Mouse (Mus musculus) midbrain, postnatal 0 days (tissue): Measurements from ENCODE around the gene Cfap99. TPM values are rescaled to one million over a fixed set of nuclear protein-coding genes. Genes with fewer than 3 reads are reported as not detected.
A peak's percentile ranks its signal among the peaks of the same experiment; 100 is the strongest.

Experiments used
- ATAC-seq: fragments of 200-750 bp; cut with Nextera tagmentation; 2 replicates; pipeline ENCODE4 v1.8.0; 2017; ENCODE audit warnings: moderate number of reproducible peaks, mild to moderate bottlenecking, moderate TSS enrichment, moderate library complexity; ENCODE audit not compliant: low FRiP score
- DNase-seq: peaks from one replicate; pipeline ENCODE4 v3.0.0-alpha.2; 2015; ENCODE audit warnings: low spot score
- H3K27ac ChIP-seq: fragments of 300-500 bp; sonication (generic); 2 replicates; pipeline ENCODE4 v1.5.1; 2014; ENCODE audit warnings: low read depth, mild to moderate bottlenecking, low read length, mixed read lengths
- H3K27me3 ChIP-seq: fragments of 300-500 bp; sonication (generic); 2 replicates; pipeline ENCODE4 v1.6.1; 2014; ENCODE audit warnings: low read length, control low read depth, mixed read lengths; ENCODE audit not compliant: insufficient read depth
- H3K36me3 ChIP-seq: fragments of 300-500 bp; sonication (generic); 2 replicates; pipeline ENCODE4 v1.6.1; 2014; ENCODE audit warnings: low read length, control low read depth, mixed read lengths; ENCODE audit not compliant: insufficient read depth
- H3K4me1 ChIP-seq: fragments of 300-500 bp; sonication (generic); 2 replicates; pipeline ENCODE4 v1.6.1; 2014; ENCODE audit warnings: mild to moderate bottlenecking, control low read depth, antibody characterized with exemption, low read length, mixed read lengths; ENCODE audit not compliant: insufficient read depth
- H3K4me2 ChIP-seq: fragments of 300-500 bp; sonication (generic); 2 replicates; pipeline ENCODE4 v1.6.1; 2014; ENCODE audit warnings: low read depth, mild to moderate bottlenecking, low read length, mixed read lengths; ENCODE audit not compliant: poor library complexity, severe bottlenecking
- H3K4me3 ChIP-seq: fragments of 300-500 bp; sonication (generic); 2 replicates; pipeline ENCODE4 v1.5.1; 2014; ENCODE audit warnings: low read depth, mild to moderate bottlenecking, low read length, moderate library complexity
- H3K9ac ChIP-seq: fragments of 300-500 bp; sonication (generic); replicated peaks from 2 replicates; pipeline ENCODE4 v1.6.1; 2014; ENCODE audit warnings: mild to moderate bottlenecking, low read length, moderate library complexity, mixed read lengths; ENCODE audit not compliant: poor library complexity, severe bottlenecking
- H3K9me3 ChIP-seq: fragments of 300-500 bp; sonication (generic); 2 replicates; pipeline ENCODE4 v1.6.1; 2016; ENCODE audit warnings: low read length, control low read depth
- CTCF ChIP-seq: IDR thresholded peaks from 2 replicates; pipeline ENCODE4 v1.5.1; 2016; ENCODE audit warnings: antibody characterized with exemption, mild to moderate bottlenecking
- WGBS: fragments of 180-500 bp; shearing (Covaris S2); extraction: QIAGEN DNeasy Blood & Tissue Kit; methylation state at CpG from one replicate; pipeline ENCODE4 v1.1.7; 2014; 5-methylcytosine and 5-hydroxymethylcytosine counted together
- polyA plus RNA-seq: library from polyadenylated mRNA; unstranded; fragments of >200 nt; fragmentation: Nextera tagmentation; extraction: Ambion mirVana; gene quantifications from 2 replicates; pipeline ENCODE4 v1.2.1, GENCODE M21; 2015
- total RNA-seq: library from RNA; depleted of rRNA; stranded (reverse); fragments of >200 nt; gene quantifications from 2 replicates; pipeline ENCODE4 v1.2.3, GENCODE M21; 2014; rRNA removed

Cfap99 gene
- total and polyA plus RNA-seq, 2 experiments from 2014 or later: 0.37 to 2.1 TPM

DNA sequence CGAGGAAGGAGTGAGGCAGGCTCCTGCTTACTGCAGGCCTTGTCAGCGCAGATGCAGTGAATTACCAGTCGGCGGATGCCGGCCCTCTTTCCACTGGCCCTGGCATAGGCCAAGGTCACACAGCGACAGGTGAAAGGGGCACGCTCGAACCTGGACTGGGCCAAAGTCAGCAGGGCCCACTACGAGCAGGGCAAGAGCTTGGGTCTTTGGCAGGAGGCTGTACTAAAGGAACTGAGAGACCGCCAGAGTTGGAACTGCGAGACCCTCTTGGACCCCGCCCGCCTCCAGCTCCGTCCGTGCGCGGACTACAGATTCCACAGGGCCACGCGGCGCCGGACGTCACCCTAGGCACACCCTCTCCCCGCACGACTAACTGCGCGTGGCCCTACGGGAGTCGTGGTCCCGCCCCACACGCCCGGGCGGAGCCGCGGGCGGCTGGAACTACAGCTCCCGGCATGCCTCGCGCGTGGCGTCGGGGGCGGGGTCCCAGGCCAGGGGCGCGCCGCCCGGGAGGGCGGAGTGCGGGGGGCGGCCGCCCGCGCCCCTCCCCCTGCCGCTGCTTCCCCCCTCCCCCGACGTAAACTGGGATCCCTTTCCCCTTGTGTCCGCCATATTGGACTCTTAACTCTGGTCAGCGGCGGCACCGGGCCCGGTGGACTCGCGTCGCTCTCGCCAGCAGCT is 81.1 kb downstream of the Cfap99 start, which contains the start of gene Fam193a:
Gene Fam193a (plus strand): TSS at position 593 of the 681 bp plus-strand sequence.
- no peaks in the 10 kb centered on the region for H3K9me3 ChIP-seq
- H3K4me2 ChIP-seq: peak within 1 kb of the TSS; percentile 64
- H3K9ac ChIP-seq: peak within 1 kb of the TSS; percentile 98
- no peaks in the 10 kb centered on the region for H3K27me3 ChIP-seq
- WGBS: under 1% methylated on average over 32 of the region's 64 CpGs
- peak within 1 kb of the TSS; percentile 98 for H3K27ac ChIP-seq
- DNase-seq (peak; percentile 98), ATAC-seq (peak; percentile 100)
- H3K36me3 ChIP-seq: no peaks in the 10 kb centered on the region
- TF ChIP-seq CTCF: no peak
- peaks cover 13% of the 10 kb centered on the region; the same call in 1 of the 2 replicates for H3K4me1 ChIP-seq
- peak within 1 kb of the TSS; percentile 94 for H3K4me3 ChIP-seq

DNA sequence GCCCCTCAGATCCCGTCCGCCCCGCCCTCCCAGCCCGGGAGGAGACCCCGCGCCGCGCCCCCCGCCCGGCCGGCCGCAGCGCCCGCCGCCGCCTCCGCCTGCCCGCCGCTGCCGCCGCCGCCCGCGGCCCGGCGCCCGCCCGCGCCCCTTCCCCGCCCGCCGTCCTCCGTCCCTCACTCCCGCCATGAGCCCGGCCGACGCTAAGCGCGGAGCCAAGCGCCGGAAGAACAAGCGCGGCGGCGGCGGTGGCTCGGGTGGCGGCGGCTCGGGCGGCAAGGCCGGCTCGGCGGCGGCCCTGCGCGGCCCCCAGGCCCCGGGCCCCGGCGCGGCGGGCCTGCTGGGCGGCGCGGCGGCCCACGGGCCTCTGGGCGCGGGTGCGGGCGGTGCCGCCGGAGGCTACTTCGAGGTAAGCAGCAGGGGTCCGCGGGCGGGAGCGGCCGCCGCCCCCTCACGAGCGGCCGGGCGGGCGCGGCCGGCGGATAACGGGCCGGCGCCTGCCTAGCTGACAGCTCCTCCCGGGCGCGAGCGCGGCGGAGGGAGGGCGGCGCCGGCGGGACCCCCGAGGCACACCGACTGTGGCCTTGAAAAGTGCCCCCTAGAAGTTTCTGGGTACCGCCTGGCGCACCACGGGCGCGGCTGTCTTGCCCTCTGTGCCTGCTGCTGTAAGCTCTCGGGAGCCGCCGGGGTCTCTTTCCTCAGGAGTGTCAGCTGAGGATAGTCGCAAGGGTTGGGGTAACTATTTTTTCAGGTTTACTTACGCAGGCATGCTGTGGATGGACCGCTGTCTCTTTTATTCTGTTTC is 81.8 kb downstream of the Cfap99 start:
- H3K27ac ChIP-seq: peak overlapping the region; percentile 98
- ATAC-seq (peak; percentile 6), DNase-seq (peak; percentile 21)
- H3K9ac ChIP-seq: peak overlapping the region; percentile 98
- no peaks in the 10 kb centered on the region for H3K9me3 ChIP-seq
- no peaks in the 10 kb centered on the region for H3K27me3 ChIP-seq
- no peaks in the 10 kb centered on the region for H3K36me3 ChIP-seq
- H3K4me2 ChIP-seq: peak overlapping the region; percentile 61
- H3K4me3 ChIP-seq: peak overlapping the region; percentile 94
- peaks cover 13% of the 10 kb centered on the region; the same call in 1 of the 2 replicates for H3K4me1 ChIP-seq
- under 1% methylated on average over 45 of the region's 114 CpGs for WGBS
- no peak for TF ChIP-seq CTCF

DNA sequence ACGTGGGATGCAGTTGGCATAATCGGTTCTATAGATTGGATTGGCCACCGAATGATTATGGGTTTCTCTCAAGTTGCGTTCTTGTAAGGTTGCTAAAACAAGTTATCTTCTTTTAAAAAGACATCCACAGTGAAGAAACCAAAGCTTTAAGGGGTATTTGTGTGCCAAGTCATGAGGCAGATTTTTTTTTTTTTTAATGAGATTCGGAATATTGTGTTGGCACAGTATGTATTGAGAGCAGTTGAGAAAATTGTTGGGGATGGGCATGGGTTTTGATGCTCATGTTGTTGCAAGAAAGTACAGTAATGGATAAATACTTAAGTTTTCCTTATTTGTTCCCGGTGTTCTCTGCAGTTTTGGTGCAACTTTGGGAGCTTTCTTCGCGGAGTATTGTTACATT is 82.4 kb downstream of the Cfap99 start:
- WGBS: 26% methylated on average over 8 of the region's 8 CpGs
- ATAC-seq: no peak
- Histone ChIP-seq H3K4me1 (peaks cover 13% of the 10 kb centered on the region; the same call in 1 of the 2 replicates), H3K4me3 (peak overlapping the region; percentile 94), H3K9ac (peak overlapping the region; percentile 98), H3K9me3 (no peaks in the 10 kb centered on the region), H3K36me3 (no peaks in the 10 kb centered on the region), H3K27me3 (no peaks in the 10 kb centered on the region), H3K27ac (peak overlapping the region; percentile 98), H3K4me2 (peak overlapping the region; percentile 61)
- DNase-seq: no peak
- TF ChIP-seq CTCF: no peak

DNA sequence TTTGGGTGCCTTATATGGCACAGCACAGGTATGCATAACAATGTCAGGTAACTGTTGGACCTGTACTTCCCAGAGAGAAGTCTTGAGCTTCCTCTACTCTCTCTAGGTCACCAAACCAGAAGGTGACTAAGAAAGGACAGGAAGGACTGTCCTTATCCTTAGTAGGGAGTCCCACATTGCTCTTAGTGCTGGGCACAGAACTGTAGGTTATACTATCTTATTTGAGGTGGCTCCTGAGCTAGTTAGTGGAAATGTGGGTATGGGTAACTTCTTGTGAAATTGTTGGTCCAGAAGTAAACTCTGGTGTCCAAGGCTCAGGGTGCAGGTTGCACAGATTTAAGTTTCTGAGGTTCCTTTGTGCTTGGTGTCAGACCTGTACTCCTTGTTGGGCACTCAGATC is 83.7 kb downstream of the Cfap99 start:
- no peak overlapping the region for H3K27ac ChIP-seq
- H3K9ac ChIP-seq: no peak overlapping the region
- ATAC-seq: no peak
- no peak for TF ChIP-seq CTCF
- H3K4me3 ChIP-seq: no peak overlapping the region
- H3K36me3 ChIP-seq: no peaks in the 10 kb centered on the region
- H3K4me2 ChIP-seq: no peak overlapping the region
- H3K4me1 ChIP-seq: peaks cover 13% of the 10 kb centered on the region; the same call in 1 of the 2 replicates
- H3K9me3 ChIP-seq: no peaks in the 10 kb centered on the region
- DNase-seq: no peak
- no peaks in the 10 kb centered on the region for H3K27me3 ChIP-seq

DNA sequence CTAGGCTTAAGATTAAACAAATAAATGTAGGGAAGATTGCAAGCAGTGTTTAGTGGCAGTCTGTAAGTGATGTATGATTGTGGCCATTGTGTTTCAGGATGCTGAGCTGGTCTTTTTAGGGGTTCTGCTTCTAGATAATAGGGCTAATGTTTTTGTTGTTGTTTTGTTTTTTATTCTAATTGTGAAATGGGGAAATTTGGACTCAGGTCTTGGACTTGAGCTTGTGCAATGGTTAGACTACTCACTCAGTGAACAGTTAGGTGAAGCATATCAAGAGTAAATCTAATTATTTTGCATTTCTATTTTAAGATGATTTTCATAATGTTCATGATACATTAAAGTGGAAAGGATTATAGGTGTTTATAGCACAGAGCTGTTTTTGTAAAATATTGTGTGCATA is 84.1 kb downstream of the Cfap99 start:
- H3K4me1 ChIP-seq: peaks cover 13% of the 10 kb centered on the region; the same call in 1 of the 2 replicates
- H3K9ac ChIP-seq: no peak overlapping the region
- H3K4me2 ChIP-seq: no peak overlapping the region
- H3K4me3 ChIP-seq: no peak overlapping the region
- H3K27ac ChIP-seq: no peak overlapping the region
- no peaks in the 10 kb centered on the region for H3K27me3 ChIP-seq
- DNase-seq (no peak), ATAC-seq (no peak)
- no peaks in the 10 kb centered on the region for H3K9me3 ChIP-seq
- TF ChIP-seq CTCF: no peak
- H3K36me3 ChIP-seq: no peaks in the 10 kb centered on the region

Other genes starting within 250 kb of the Cfap99 start
- gene Poln, start 119.2 kb upstream of the Cfap99 start, total RNA-seq: 0.05 and 0.42 TPM in 2 replicates
- 0.67 and 0.90 TPM in 2 replicates for gene Poln, start 119.2 kb upstream of the Cfap99 start, polyA plus RNA-seq
- gene Haus3, start 119.1 kb upstream of the Cfap99 start, total RNA-seq: 7.6 and 9.9 TPM in 2 replicates
- 8.2 and 10.3 TPM in 2 replicates for gene Haus3, start 119.1 kb upstream of the Cfap99 start, polyA plus RNA-seq
- gene Mxd4, start 100.9 kb upstream of the Cfap99 start, total RNA-seq: 87.3 and 90.2 TPM in 2 replicates
- 16.7 and 18.7 TPM in 2 replicates for gene Mxd4, start 100.9 kb upstream of the Cfap99 start, polyA plus RNA-seq
- gene Zfyve28, start 151 bp upstream of the Cfap99 start, total RNA-seq: 6.1 and 10.0 TPM in 2 replicates
- 2.9 and 3.0 TPM in 2 replicates for gene Zfyve28, start 151 bp upstream of the Cfap99 start, polyA plus RNA-seq
- 95.2 and 129 TPM in 2 replicates for gene Rnf4, start 47.7 kb downstream of the Cfap99 start, total RNA-seq
- gene Rnf4, start 47.7 kb downstream of the Cfap99 start, polyA plus RNA-seq: 124 TPM in 2 replicates
- 53.3 and 54.5 TPM in 2 replicates for gene Fam193a, start 81.3 kb downstream of the Cfap99 start, total RNA-seq
- gene Fam193a, start 81.3 kb downstream of the Cfap99 start, polyA plus RNA-seq: 9.6 and 12.4 TPM in 2 replicates
- 10.3 and 12.8 TPM in 2 replicates for gene Tnip2, start 225.4 kb downstream of the Cfap99 start, total RNA-seq
- gene Tnip2, start 225.4 kb downstream of the Cfap99 start, polyA plus RNA-seq: 12.6 and 13.6 TPM in 2 replicates
- gene Sh3bp2, start 237.2 kb downstream of the Cfap99 start, total RNA-seq: 35.5 and 44.1 TPM in 2 replicates
- gene Sh3bp2, start 237.2 kb downstream of the Cfap99 start, polyA plus RNA-seq: 17.6 and 20.3 TPM in 2 replicates